Mouse (Mus musculus) testis, postnatal 14 days (tissue): ENCODE data around the gene Serpina1e.
A peak's percentile ranks its signal among the peaks of the same experiment; 100 is the strongest.

ENCODE experiments used
- DNase-seq: peaks from one replicate; pipeline ENCODE4 v3.0.0; 2021; ENCODE audit warnings: low spot score

Gene Serpina1e

GRCm38 (mm10) chr12:103958798-103959197, at the start of gene Serpina1e:
Serpina1e (minus strand) TSS chr12:103958975.
- DNase-seq: no peak

GRCm38 (mm10) chr12:104004689-104005088, 45.9 kb upstream of the Serpina1e start:
- DNase-seq: no peak

GRCm38 (mm10) chr12:104003238-104003612, 44.5 kb upstream of the Serpina1e start:
- DNase-seq: peak; percentile 9

GRCm38 (mm10) chr12:104002569-104003237, 43.9 kb upstream of the Serpina1e start:
- DNase-seq: peak; percentile 41

- DNase-seq: no peak
These were observed 41.8 kb upstream of the Serpina1e start for GRCm38 (mm10) chr12:104000594-104000993.

GRCm38 (mm10) chr12:103999611-104000010, 40.8 kb upstream of the Serpina1e start:
- no peak for DNase-seq

- DNase-seq: no peak
These were observed 37.7 kb upstream of the Serpina1e start for GRCm38 (mm10) chr12:103996513-103996912.

GRCm38 (mm10) chr12:103995292-103996072, 36.7 kb upstream of the Serpina1e start:
- peak; percentile 31 for DNase-seq

- DNase-seq: no peak
These were observed 34.2 kb upstream of the Serpina1e start for GRCm38 (mm10) chr12:103992945-103993344.

- no peak for DNase-seq
These were observed 31.1 kb upstream of the Serpina1e start, which contains the start of gene Serpina11 for GRCm38 (mm10) chr12:103989857-103990256. Serpina11 (minus strand) TSS chr12:103989957.

- DNase-seq: no peak
These were observed 30.7 kb upstream of the Serpina1e start for GRCm38 (mm10) chr12:103989514-103989767.

- DNase-seq: no peak
These were observed 30.2 kb upstream of the Serpina1e start for GRCm38 (mm10) chr12:103988754-103989513.

- DNase-seq: no peak
These were observed 27.1 kb upstream of the Serpina1e start for GRCm38 (mm10) chr12:103985868-103986267.

GRCm38 (mm10) chr12:103984935-103985334, 26.2 kb upstream of the Serpina1e start:
- DNase-seq: peak; percentile 21

- no peak for DNase-seq
These were observed 23.0 kb upstream of the Serpina1e start for GRCm38 (mm10) chr12:103981646-103982360.

- DNase-seq: no peak
These were observed 19.5 kb upstream of the Serpina1e start for GRCm38 (mm10) chr12:103978294-103978693.

- peak; percentile 25 for DNase-seq
These were observed 19.1 kb upstream of the Serpina1e start for GRCm38 (mm10) chr12:103977846-103978245.

- DNase-seq: no peak
These were observed 18.3 kb upstream of the Serpina1e start for GRCm38 (mm10) chr12:103977060-103977459.

- DNase-seq: no peak
These were observed 12.3 kb upstream of the Serpina1e start for GRCm38 (mm10) chr12:103971080-103971479.

GRCm38 (mm10) chr12:103969577-103970116, 10.9 kb upstream of the Serpina1e start:
- DNase-seq: no peak

GRCm38 (mm10) chr12:103966761-103967160, 8.0 kb upstream of the Serpina1e start:
- no peak for DNase-seq

- DNase-seq: peak; percentile 9
These were observed 4.5 kb upstream of the Serpina1e start for GRCm38 (mm10) chr12:103963288-103963687.
